Mouse (Mus musculus) olfactory bulb, adult 2 months (tissue): ENCODE data around the gene Engase.

Experiments
- CTCF ChIP-seq: fragments of 200-500 bp; IDR thresholded peaks from 2 replicates; pipeline ENCODE4 v1.5.1; 2012; ENCODE audit warnings: low read depth, mild to moderate bottlenecking, low read length, moderate library complexity; ENCODE audit not compliant: insufficient read depth
- POLR2A ChIP-seq: fragments of 200-500 bp; IDR thresholded peaks from 2 replicates; pipeline ENCODE4 v1.6.1; 2012; ENCODE audit warnings: mild to moderate bottlenecking, low read depth, low read length, moderate library complexity; ENCODE audit not compliant: insufficient read depth

DNA sequence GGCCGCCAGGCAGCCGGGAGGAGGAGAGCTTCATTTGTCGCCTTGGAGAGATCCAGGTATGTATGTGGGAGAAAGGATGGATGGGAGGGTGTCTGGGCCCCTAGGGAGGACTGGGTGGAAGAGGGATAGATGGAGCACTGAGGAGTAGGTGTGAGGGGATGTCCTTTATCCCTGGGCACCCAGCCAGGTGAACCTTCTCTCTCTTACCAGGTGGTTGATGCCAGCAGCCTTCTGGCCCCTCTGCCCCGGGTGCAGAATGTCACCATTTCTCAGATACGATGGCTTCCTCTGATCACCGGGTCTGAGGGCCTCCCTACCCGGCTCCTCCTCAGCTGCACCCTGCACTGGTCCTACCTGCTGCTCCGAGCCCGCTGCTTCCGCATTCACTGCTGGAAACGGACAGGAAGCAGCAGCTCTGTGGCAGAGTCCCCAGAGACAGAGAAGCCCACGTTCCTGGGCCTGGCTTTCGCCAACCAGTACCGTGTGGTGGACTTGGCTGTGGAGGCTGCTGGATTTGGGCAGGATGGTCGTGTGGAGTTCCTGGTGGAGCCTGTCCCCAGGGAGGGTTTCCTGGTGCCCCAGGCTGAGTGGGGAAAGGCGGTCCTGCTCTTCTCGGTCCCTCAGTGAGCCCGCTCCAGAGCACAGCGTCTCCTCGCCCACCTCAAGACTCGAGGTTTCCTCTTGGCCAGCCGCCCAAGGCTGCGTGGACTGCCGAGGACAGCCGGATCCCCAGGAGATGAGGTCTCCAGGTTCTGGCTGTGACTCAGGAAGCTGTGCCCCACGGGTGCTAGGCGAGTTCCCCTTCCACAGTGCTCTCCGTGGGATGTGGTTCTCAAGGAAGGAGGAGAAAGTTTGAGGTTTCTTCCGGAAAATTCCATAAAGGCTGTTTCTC, 10.5 kb downstream of the Engase start:
- TF ChIP-seq POLR2A (0 out of 2 replicates have a peak, but pooled peaks have one; percentile 25), CTCF (no peak)
